Mouse (Mus musculus): ENCODE measurements around the gene Nipsnap1. TPM values are rescaled to one million over a fixed set of nuclear protein-coding genes. Genes with fewer than 3 reads are reported as not detected.

Nipsnap1 gene
- polyA plus RNA-seq, 1 experiment from 2014 or later, result 36.9 TPM

DNA sequence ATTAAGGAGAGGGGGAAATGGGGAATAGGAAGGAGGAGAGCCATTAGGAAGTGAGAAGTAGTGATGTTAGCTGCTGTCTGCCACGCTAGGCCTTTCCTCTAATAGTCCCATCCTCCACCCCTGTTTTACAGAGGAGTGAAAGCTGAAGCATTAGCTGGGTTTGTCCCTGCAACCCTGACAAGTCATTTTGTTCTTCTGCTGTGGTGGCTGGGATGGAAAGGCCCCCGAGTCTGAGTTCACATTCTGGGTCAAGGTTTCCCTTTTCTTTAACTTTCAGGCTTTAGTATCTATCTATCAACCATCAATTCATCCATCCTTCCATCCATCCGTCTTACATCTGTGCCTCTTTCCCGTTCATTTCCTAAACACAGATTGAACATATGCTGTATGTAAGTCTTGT, 7.3 kb downstream of the Nipsnap1 start:
- no peak for ATAC-seq (ENCODE audit: borderline replicate concordance, extremely low read depth, low FRiP score, low TSS enrichment)
- H3K4me3 ChIP-seq, result no peak overlapping the region
- no peak overlapping the region for H3K9ac ChIP-seq
- H3K36me3 ChIP-seq, result no peaks in the 10 kb centered on the region
- H3K4me1 ChIP-seq, result peaks cover 11% of the 10 kb centered on the region; the same call in 1 of the 2 replicates
- H3K27me3 ChIP-seq, result no peaks in the 10 kb centered on the region
- no peak overlapping the region for H3K27ac ChIP-seq
- H3K9me3 ChIP-seq, result no peaks in the 10 kb centered on the region
- 70% methylated on average over 4 of the region's 4 CpGs for WGBS
- no peak overlapping the region for H3K4me2 ChIP-seq

DNA sequence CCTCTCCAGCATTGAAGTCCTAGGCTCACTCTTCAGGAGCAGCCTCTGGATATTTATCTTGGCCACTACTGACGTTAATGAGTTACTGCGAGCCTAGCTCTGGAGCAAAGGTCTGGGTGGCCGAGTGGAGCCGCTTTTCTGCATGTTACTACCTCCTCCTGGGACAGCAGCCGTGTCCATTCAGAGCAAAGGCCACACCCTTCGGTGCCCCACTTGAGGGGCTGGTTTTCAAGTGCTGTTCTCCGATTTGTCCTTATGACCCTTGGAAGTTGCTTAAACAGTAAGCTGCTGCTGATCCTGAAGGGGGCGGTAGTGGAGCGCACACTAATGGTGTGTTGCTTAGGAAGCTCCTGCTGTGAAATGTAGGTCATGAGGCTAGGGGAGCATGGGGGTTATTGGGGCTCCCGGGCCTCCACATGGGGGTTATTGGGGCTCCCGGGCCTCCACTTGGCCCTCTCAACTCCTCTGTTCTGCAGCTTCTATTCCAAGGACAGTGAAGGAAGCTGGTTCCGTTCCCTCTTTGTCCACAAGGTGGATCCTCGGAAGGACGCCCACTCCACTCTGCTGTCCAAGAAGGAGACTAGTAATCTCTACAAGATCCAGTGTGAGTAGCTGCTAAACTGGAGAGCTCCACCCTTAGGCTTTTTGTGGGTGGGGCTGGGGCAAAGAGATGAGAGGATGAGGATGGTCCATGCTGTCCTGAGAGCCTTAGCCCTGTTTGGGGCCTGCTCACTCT, 9.3 kb downstream of the Nipsnap1 start:
- no peaks in the 10 kb centered on the region for H3K27me3 ChIP-seq
- H3K4me1 ChIP-seq, result peaks cover 11% of the 10 kb centered on the region; the same call in 1 of the 2 replicates
- no peak overlapping the region for H3K4me3 ChIP-seq
- H3K4me2 ChIP-seq, result no peak overlapping the region
- 39% methylated on average over 14 of the region's 14 CpGs for WGBS
- H3K36me3 ChIP-seq, result no peaks in the 10 kb centered on the region
- no peak overlapping the region for H3K27ac ChIP-seq
- no peaks in the 10 kb centered on the region for H3K9me3 ChIP-seq
- H3K9ac ChIP-seq, result no peak overlapping the region
- peak; percentile 49; the same call in 1 of the 2 replicates for ATAC-seq (ENCODE audit: borderline replicate concordance, extremely low read depth, low FRiP score, low TSS enrichment)

DNA sequence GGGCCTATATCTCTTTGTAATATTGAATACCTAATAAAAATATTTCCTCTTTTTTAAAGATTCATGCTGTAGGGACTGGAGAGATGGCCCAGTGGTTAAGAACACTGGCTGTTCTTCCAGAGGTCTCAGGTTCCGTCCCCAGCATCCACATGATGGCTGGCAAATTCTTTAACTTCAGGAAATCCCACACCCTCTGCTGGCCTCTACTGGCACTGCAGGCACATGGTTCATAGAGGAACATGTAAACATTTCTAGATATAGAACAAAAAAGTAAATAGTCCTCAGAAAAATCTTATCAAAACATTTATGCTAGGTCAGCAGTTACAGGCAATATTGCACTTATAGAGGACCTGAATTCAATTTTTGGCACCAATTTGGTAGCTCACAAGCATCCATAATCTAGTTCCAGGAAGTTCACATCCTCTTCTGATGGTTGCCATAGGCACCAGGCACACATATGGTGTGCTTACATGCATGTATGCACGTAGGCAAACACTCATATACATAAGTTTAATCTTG, 11.7 kb downstream of the Nipsnap1 start:
- Histone ChIP-seq H3K36me3 (0 out of 2 replicates have a peak, but pooled peaks cover 3% of the 10 kb centered on the region), H3K9ac (no peak overlapping the region), H3K4me1 (peaks cover 11% of the 10 kb centered on the region; the same call in 1 of the 2 replicates), H3K9me3 (no peaks in the 10 kb centered on the region), H3K4me2 (no peak overlapping the region), H3K27me3 (no peaks in the 10 kb centered on the region), H3K4me3 (no peak overlapping the region), H3K27ac (no peak overlapping the region)
- no peak for ATAC-seq (ENCODE audit: borderline replicate concordance, extremely low read depth, low FRiP score, low TSS enrichment)
- WGBS, result 62% methylated on average over 2 of the region's 2 CpGs

DNA sequence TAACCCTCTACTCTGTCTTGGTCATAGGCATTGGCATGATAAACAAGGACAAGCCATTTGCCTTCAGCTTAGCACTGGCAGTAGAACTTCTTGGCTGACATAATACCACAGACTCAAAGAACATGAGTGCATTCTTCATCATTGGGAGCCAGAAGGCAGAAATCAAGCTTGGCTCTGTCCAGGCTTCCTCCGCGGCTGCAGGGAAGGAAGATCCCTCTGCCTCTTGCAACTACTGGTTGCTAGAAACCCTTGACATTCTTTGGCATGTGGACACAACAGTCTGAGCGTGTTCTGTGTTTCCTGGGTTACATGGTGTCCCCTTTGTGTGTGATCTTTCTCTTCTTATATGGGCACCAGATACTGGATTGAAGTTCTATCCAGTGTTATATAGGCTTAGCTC, 13.2 kb downstream of the Nipsnap1 start:
- Histone ChIP-seq H3K9ac (no peak overlapping the region), H3K36me3 (0 out of 2 replicates have a peak, but pooled peaks cover 3% of the 10 kb centered on the region), H3K9me3 (no peaks in the 10 kb centered on the region), H3K4me3 (no peak overlapping the region), H3K27ac (no peak overlapping the region), H3K27me3 (no peaks in the 10 kb centered on the region), H3K4me1 (peaks cover 10% of the 10 kb centered on the region; the same call in 1 of the 2 replicates), H3K4me2 (no peak overlapping the region)
- no peak for ATAC-seq (ENCODE audit: borderline replicate concordance, extremely low read depth, low FRiP score, low TSS enrichment)
- 87% methylated on average over 3 of the region's 3 CpGs for WGBS

DNA sequence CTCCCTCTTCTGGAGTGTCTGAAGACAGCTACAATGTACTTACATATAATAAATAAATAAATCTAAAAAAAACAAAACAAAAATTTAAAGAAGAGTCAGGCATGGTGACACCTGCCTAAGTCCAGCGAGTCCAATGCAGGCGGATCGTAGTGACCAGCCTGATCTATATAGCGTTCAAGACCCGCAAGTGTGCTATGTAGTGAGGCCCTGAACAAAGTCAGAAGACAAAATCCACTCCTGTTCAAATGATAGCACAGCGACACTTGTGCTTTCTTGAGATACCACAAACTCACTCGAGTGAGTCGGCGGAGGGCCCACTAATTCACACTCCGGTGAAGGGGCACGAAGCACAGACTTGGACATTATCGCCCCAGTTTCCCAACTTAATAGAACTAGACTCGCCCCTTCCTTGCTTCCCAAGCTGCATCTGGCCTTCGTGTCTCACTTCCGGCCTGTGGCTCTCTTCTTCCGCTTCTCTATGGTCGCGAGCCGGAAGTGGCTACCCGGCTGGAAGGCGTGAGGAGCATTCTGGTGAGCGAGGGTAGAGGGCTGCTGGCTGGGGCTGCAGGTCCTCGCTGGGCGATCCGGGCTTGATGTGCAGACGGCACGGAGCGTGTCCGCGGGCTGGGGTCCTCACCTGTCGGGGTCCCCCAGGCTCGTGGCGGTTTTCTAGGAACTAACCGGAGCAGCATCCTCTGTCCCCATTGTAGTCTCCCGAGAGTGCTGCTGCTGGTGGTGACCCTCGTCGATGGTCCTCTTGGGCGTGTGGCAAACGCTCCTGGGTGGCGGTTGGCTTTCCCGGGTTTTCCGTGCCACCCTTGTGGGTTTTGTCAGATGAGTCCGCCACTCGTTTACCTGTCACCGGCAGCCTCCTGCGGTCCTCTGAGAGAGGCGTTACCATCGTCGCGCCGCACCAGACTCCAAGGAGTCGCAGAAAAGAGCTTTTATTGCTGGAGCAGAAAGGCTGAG, 21.4 kb downstream of the Nipsnap1 start, which contains the start of gene Thoc5:
Gene Thoc5 (plus strand): TSS at position 473 of the 969 bp plus-strand sequence.
- H3K27me3 ChIP-seq, result no peaks in the 10 kb centered on the region
- no peaks in the 10 kb centered on the region for H3K9me3 ChIP-seq
- peak within 1 kb of the TSS; percentile 77 for H3K4me3 ChIP-seq
- peaks cover 9% of the 10 kb centered on the region for H3K4me1 ChIP-seq
- peak; percentile 87; the same call in 1 of the 2 replicates for ATAC-seq (ENCODE audit: borderline replicate concordance, extremely low read depth, low FRiP score, low TSS enrichment)
- H3K27ac ChIP-seq, result peak within 1 kb of the TSS; percentile 34; the same call in 1 of the 2 replicates
- peak within 1 kb of the TSS; percentile 82 for H3K4me2 ChIP-seq
- no peaks in the 10 kb centered on the region; the same call in 1 of the 2 replicates for H3K36me3 ChIP-seq
- peak within 1 kb of the TSS; percentile 72 for H3K9ac ChIP-seq
- WGBS, result 2% methylated on average over 52 of the region's 52 CpGs

DNA sequence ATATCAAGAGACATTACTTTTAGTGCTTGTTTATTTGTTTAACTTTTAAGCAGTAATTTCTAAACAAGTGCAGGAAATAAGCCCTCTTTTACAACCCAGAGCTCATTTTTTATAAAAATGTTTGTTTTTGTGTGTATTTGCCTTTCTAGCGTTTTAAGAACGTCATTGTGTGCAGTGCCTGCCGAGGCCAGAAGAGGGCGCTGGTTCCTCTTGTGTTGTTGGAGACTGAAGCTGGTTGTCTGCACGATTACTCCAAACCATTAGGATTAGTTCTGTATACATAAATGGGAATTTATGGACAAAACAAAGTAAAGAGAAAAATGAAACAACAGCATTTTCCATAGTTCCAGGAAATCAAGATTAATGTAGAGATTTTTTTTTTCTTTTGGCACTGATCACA, 26.7 kb downstream of the Nipsnap1 start:
- Histone ChIP-seq H3K9me3 (no peaks in the 10 kb centered on the region), H3K4me2 (no peak overlapping the region), H3K36me3 (peaks cover 38% of the 10 kb centered on the region), H3K4me1 (peaks cover 9% of the 10 kb centered on the region), H3K27ac (no peak overlapping the region), H3K27me3 (no peaks in the 10 kb centered on the region), H3K4me3 (no peak overlapping the region), H3K9ac (no peak overlapping the region)
- no peak for ATAC-seq (ENCODE audit: borderline replicate concordance, extremely low read depth, low FRiP score, low TSS enrichment)
- WGBS, result 70% methylated on average over 5 of the region's 5 CpGs

DNA sequence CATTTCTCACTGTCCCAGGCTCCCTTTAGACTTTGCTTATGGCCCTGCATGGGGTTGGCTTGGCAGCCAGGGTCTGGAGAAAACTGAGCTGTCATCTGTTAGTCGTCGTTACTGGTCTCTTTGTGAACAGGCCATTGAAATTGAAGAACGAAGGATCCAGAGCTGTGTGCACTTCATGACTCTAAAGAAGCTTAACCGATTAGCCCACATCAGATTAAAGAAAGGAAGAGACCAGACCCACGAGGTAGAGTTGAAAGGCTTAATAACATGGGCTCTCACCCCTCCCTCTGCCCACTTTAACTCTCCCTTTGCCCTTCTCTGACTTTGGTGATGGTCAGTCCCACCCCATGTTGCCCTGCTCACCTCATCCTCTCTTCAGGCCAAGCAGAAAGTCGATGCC, 28.2 kb downstream of the Nipsnap1 start:
- Histone ChIP-seq H3K36me3 (peaks cover 44% of the 10 kb centered on the region), H3K9me3 (no peaks in the 10 kb centered on the region), H3K4me3 (no peak overlapping the region), H3K4me1 (0 out of 2 replicates have a peak, but pooled peaks cover 2% of the 10 kb centered on the region), H3K9ac (no peak overlapping the region), H3K27me3 (no peaks in the 10 kb centered on the region), H3K4me2 (no peak overlapping the region), H3K27ac (no peak overlapping the region)
- 89% methylated on average over 6 of the region's 6 CpGs for WGBS
- no peak for ATAC-seq (ENCODE audit: borderline replicate concordance, extremely low read depth, low FRiP score, low TSS enrichment)

DNA sequence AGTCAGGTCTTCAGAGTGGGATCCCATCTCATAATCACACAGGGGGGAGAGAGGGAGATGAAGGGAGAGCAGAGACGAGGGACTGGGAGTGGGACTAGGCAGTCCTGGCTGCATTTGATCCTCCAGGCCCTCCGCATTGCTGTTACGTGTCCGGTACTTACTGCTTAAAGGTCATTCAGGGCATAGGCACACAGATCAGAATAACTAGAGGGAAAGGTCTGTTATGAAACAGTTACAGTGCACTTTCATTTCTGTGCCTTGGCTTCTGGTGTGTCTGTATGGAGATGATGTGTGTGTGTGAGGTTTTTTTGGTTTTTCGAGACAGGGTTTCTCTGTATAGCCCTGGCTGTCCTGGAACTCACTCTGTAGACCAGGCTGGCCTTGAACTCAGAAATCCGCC, 32.5 kb downstream of the Nipsnap1 start:
- Histone ChIP-seq H3K9ac (no peak overlapping the region), H3K27ac (no peak overlapping the region), H3K36me3 (peaks cover 56% of the 10 kb centered on the region), H3K9me3 (no peaks in the 10 kb centered on the region), H3K27me3 (no peaks in the 10 kb centered on the region), H3K4me3 (no peak overlapping the region), H3K4me2 (no peak overlapping the region), H3K4me1 (no peaks in the 10 kb centered on the region)
- 88% methylated on average over 6 of the region's 6 CpGs for WGBS
- ATAC-seq (ENCODE audit: borderline replicate concordance, extremely low read depth, low FRiP score, low TSS enrichment), result no peak

DNA sequence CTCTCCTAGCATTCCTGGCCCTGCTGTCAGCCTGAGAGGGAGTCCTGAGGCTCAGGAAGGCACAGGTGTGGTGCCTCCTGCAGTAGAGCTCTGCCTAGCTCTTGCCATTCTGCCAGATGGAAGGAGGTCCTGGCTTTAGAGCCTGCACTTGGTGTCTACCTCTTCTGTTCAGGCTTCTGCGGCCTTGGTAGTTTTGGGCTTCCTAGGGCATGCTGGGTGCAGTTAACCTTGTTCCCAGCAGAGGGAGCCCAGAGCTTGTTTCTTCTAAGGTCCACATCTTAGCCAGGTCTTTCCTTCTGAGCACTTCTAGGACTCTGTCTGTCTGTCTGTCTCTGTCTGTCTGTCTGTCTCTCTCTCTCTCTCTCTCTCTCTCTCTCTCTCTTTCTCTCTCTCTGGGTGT, 42.3 kb downstream of the Nipsnap1 start:
- H3K27me3 ChIP-seq, result no peaks in the 10 kb centered on the region
- no peak for ATAC-seq (ENCODE audit: borderline replicate concordance, extremely low read depth, low FRiP score, low TSS enrichment)
- peaks cover 72% of the 10 kb centered on the region for H3K36me3 ChIP-seq
- no peaks in the 10 kb centered on the region for H3K9me3 ChIP-seq
- no peaks in the 10 kb centered on the region for H3K4me1 ChIP-seq
- no peak overlapping the region for H3K4me2 ChIP-seq
- H3K9ac ChIP-seq, result no peak overlapping the region
- H3K4me3 ChIP-seq, result no peak overlapping the region
- no peak overlapping the region for H3K27ac ChIP-seq
- WGBS, result 13% methylated on average over 1 of the region's 1 CpGs

DNA sequence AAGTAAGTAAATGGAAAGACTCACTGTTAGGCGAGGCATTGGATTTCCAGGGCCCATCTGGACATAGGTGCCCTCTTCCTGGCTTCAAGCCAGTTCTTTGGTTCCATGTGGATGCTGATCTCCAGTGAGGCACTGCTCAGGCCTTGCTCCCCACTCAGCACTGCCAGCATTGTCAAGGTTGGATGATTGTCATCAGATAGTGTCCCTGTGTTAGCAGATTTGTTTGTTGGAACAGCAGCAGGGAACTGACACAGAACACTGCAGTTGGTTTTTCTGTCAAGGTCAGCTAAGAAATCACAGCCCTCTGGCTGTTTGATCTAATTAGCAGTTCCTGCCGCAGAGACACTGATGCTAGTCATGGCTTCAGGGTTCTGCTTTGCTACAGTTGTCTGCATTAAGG, 47.5 kb downstream of the Nipsnap1 start:
- Histone ChIP-seq H3K27me3 (no peaks in the 10 kb centered on the region), H3K27ac (no peak overlapping the region), H3K9me3 (no peaks in the 10 kb centered on the region), H3K36me3 (peaks cover 81% of the 10 kb centered on the region), H3K9ac (no peak overlapping the region), H3K4me2 (no peak overlapping the region), H3K4me1 (no peaks in the 10 kb centered on the region), H3K4me3 (no peak overlapping the region)
- WGBS, result 79% methylated on average over 2 of the region's 2 CpGs
- no peak for ATAC-seq (ENCODE audit: borderline replicate concordance, extremely low read depth, low FRiP score, low TSS enrichment)

DNA sequence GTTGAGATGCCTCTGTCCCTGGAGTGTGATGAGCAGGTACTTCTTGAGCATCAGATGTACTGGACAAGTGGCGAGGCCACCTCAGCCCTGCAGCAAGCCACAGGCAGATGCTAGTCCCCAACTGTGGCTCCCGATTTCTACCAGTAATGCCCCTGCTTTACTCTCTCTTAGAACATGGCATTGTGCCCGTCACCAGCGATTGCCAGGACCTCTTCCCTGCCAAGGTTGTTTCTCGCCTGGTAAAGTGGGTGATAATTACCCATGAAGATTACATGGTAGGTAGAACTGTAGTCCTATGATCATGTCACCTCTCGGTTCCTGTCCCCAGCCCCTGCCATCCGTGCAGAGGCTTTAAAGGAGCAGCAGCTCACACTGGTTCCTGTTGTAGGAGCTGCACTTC, 48.0 kb downstream of the Nipsnap1 start:
- 86% methylated on average over 7 of the region's 7 CpGs for WGBS
- no peak overlapping the region for H3K9ac ChIP-seq
- H3K36me3 ChIP-seq, result peaks cover 81% of the 10 kb centered on the region
- H3K4me3 ChIP-seq, result no peak overlapping the region
- H3K4me2 ChIP-seq, result no peak overlapping the region
- no peak overlapping the region for H3K27ac ChIP-seq
- H3K4me1 ChIP-seq, result no peaks in the 10 kb centered on the region
- no peaks in the 10 kb centered on the region for H3K9me3 ChIP-seq
- H3K27me3 ChIP-seq, result no peaks in the 10 kb centered on the region
- no peak for ATAC-seq (ENCODE audit: borderline replicate concordance, extremely low read depth, low FRiP score, low TSS enrichment)

Data from lung, embryonic 15.5 days (tissue).